Mouse (Mus musculus): ENCODE measurements around the gene Vmn1r205. TPM values are rescaled to one million over a fixed set of nuclear protein-coding genes. Genes with fewer than 3 reads are reported as not detected.
"Not testable (repeated sequence)": the region's sequence is repeated elsewhere in the genome, so short reads cannot be mapped to it uniquely, and the experiment has no call there.

The Vmn1r205 gene
- not detected in 2 replicates for total RNA-seq (2017)

- ATAC-seq (ENCODE audit: extremely low read depth, insufficient number of reproducible peaks, low FRiP score, poor library complexity, severe bottlenecking), result no peak
These were observed at the start of gene Vmn1r205 for GRCm38 (mm10) chr13:22592900-22593299. Vmn1r205 (minus strand) TSS chr13:22593000.

- ATAC-seq (ENCODE audit: extremely low read depth, insufficient number of reproducible peaks, low FRiP score, poor library complexity, severe bottlenecking), result not testable (repeated sequence)
These were observed 31.4 kb upstream of the Vmn1r205 start, which contains the start of gene Vmn1r206 for GRCm38 (mm10) chr13:22624151-22624550. Vmn1r206 (minus strand) TSS chr13:22624251.

- ATAC-seq (ENCODE audit: extremely low read depth, insufficient number of reproducible peaks, low FRiP score, poor library complexity, severe bottlenecking), result not testable (repeated sequence)
These were observed 9.5 kb downstream of the Vmn1r205 start for GRCm38 (mm10) chr13:22583336-22583735.

GRCm38 (mm10) chr13:22574911-22575310 lies 17.9 kb downstream of the Vmn1r205 start:
- ATAC-seq (ENCODE audit: extremely low read depth, insufficient number of reproducible peaks, low FRiP score, poor library complexity, severe bottlenecking), result not testable (repeated sequence)

GRCm38 (mm10) chr13:22552898-22553297 lies 39.9 kb downstream of the Vmn1r205 start, which contains the start of gene Vmn1r204:
Vmn1r204 (plus strand) TSS chr13:22553198.
- not testable (repeated sequence) for ATAC-seq (ENCODE audit: extremely low read depth, insufficient number of reproducible peaks, low FRiP score, poor library complexity, severe bottlenecking)

Other genes with a start within 250 kb of the Vmn1r205 start
- 0.12 TPM in 2 replicates for gene Vmn1r198, start 242.6 kb downstream of the Vmn1r205 start, total RNA-seq (2017)
- gene Vmn1r199, start 213.2 kb downstream of the Vmn1r205 start, total RNA-seq (2017), result not detected in 2 replicates
- gene Vmn1r200, start 202.6 kb downstream of the Vmn1r205 start, total RNA-seq (2017), result not detected in 2 replicates
- not detected in 2 replicates for gene Vmn1r201, start 121.1 kb downstream of the Vmn1r205 start, total RNA-seq (2017)
- gene Vmn1r202, start 87.6 kb downstream of the Vmn1r205 start, total RNA-seq (2017), result not detected in 2 replicates
- 0.25 TPM in 1 of 2 replicates, not detected in the other for gene Vmn1r203, start 74.9 kb downstream of the Vmn1r205 start, total RNA-seq (2017)
- not detected in 2 replicates for gene Vmn1r204, start 39.8 kb downstream of the Vmn1r205 start, total RNA-seq (2017)
- not detected in 2 replicates for gene Vmn1r206, start 31.3 kb upstream of the Vmn1r205 start, total RNA-seq (2017)
- gene Vmn1r207-ps, start 136.6 kb upstream of the Vmn1r205 start, total RNA-seq (2017), result 0.12 TPM in 1 of 2 replicates, not detected in the other
- gene Vmn1r208, start 184.4 kb upstream of the Vmn1r205 start, total RNA-seq (2017), result 0.12 TPM in 1 of 2 replicates, not detected in the other
- not detected in 2 replicates for gene Vmn1r209, start 216.7 kb upstream of the Vmn1r205 start, total RNA-seq (2017)
- gene Vmn1r210, start 238.3 kb upstream of the Vmn1r205 start, total RNA-seq (2017), result not detected in 2 replicates